Mouse (Mus musculus): ENCODE data around the gene 6030458C11Rik.

The 6030458C11Rik gene

GRCm38 (mm10) chr15:12762258-12762913, 62.1 kb downstream of the 6030458C11Rik start:
- in situ Hi-C loops (cut with MboI; ENCODE audit: unreplicated experiment in 2 of 2) = no loop called here

GRCm38 (mm10) chr15:12760747-12761146, 63.7 kb downstream of the 6030458C11Rik start:
- in situ Hi-C loops (cut with MboI; ENCODE audit: unreplicated experiment in 2 of 2) = no loop called here

DNA sequence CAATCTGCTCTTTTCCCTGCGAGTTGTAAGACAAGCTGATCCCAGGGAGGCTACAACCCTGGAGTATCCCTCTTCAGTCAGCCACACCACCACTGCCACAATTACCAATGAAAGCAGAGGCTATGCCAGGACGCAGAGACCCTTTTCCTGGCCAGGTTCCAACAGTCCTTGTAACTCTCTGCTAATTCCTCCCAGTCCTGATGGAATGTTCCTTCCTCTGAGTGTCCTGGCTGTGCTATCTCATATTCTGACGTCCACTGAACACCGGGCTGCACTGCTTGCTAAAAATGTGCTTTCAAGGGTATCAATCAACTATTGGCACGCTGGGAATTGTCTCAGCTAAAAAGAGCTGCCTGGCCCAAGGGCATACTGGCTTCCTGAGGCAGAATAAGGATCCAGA, 66.0 kb downstream of the 6030458C11Rik start:
- in situ Hi-C loops (cut with MboI; ENCODE audit: unreplicated experiment in 2 of 2) = no loop called here

Measured in v-Abl transformed pro-B cells (cell line).